Mouse (Mus musculus) layer of hippocampus, postnatal 10 days (tissue): ENCODE data around the gene Adarb1. TPM values are rescaled to one million over a fixed set of nuclear protein-coding genes. Genes with fewer than 3 reads are reported as not detected.

ENCODE experiments used
- DNase-seq, 2 experiments: peaks; one replicate each; pipeline ENCODE4 v3.0.0; 2021; ENCODE audit warnings: low spot score in 2 of 2
- total RNA-seq, 2 experiments: library from RNA; stranded (reverse); gene quantifications; 2 replicates each; pipeline ENCODE4 v1.2.3; 2021

Adarb1 gene
- total RNA-seq, 2 experiments from 2014 or later: 72.1 to 77.3 TPM

- no peak for DNase-seq
These were observed 20.0 kb upstream of the Adarb1 start for GRCm38 (mm10) chr10:77438021-77438420.

GRCm38 (mm10) chr10:77435343-77435742 is 17.3 kb upstream of the Adarb1 start:
- no peak for DNase-seq

- DNase-seq: peak; percentile 36 to 39
These were observed 16.5 kb upstream of the Adarb1 start for GRCm38 (mm10) chr10:77434457-77435151.

- DNase-seq: no peak
These were observed 16.0 kb upstream of the Adarb1 start for GRCm38 (mm10) chr10:77434076-77434456.

- DNase-seq: no peak
These were observed 12.7 kb upstream of the Adarb1 start for GRCm38 (mm10) chr10:77430771-77431170.

GRCm38 (mm10) chr10:77429921-77430320 is 11.9 kb upstream of the Adarb1 start:
- DNase-seq: no peak

- DNase-seq: no peak
These were observed 9.5 kb upstream of the Adarb1 start for GRCm38 (mm10) chr10:77427610-77428009.

- DNase-seq: no peak
These were observed 2.1 kb upstream of the Adarb1 start for GRCm38 (mm10) chr10:77420190-77420589.

GRCm38 (mm10) chr10:77417240-77418102 is 599 bp downstream of the Adarb1 start:
- peak; percentile 32 to 57 for DNase-seq

GRCm38 (mm10) chr10:77416666-77417239 is 1.3 kb downstream of the Adarb1 start:
- DNase-seq: no peak

- no peak for DNase-seq
These were observed 2.2 kb downstream of the Adarb1 start for GRCm38 (mm10) chr10:77415867-77416266.

- DNase-seq: no peak
These were observed 4.3 kb downstream of the Adarb1 start for GRCm38 (mm10) chr10:77413791-77414190.

- DNase-seq: no peak
These were observed 8.9 kb downstream of the Adarb1 start for GRCm38 (mm10) chr10:77409154-77409553.

- no peak for DNase-seq
These were observed 9.8 kb downstream of the Adarb1 start for GRCm38 (mm10) chr10:77408241-77408640.

GRCm38 (mm10) chr10:77406486-77406885 is 11.6 kb downstream of the Adarb1 start:
- DNase-seq: no peak

GRCm38 (mm10) chr10:77402463-77402862 is 15.6 kb downstream of the Adarb1 start:
- no peak for DNase-seq

- DNase-seq: no peak
These were observed 17.0 kb downstream of the Adarb1 start for GRCm38 (mm10) chr10:77401039-77401438.

- DNase-seq: peak in 1 of 2 experiments; percentile 26
These were observed 18.1 kb downstream of the Adarb1 start for GRCm38 (mm10) chr10:77399938-77400337.

GRCm38 (mm10) chr10:77398082-77398481 is 20.0 kb downstream of the Adarb1 start:
- no peak for DNase-seq

GRCm38 (mm10) chr10:77397056-77397642 is 20.9 kb downstream of the Adarb1 start:
- DNase-seq: no peak

- DNase-seq: no peak
These were observed 22.1 kb downstream of the Adarb1 start for GRCm38 (mm10) chr10:77396015-77396414.

- DNase-seq: no peak
These were observed 27.0 kb downstream of the Adarb1 start for GRCm38 (mm10) chr10:77391072-77391471.
